Mouse (Mus musculus): ENCODE results near the gene Ube2i. TPM values are rescaled to one million over a fixed set of nuclear protein-coding genes. Genes with fewer than 3 reads are reported as not detected.
A peak's percentile ranks its signal among the peaks of the same experiment; 100 is the strongest.

Gene Ube2i
- polyA plus RNA-seq, 1 experiment, result 246 TPM

DNA sequence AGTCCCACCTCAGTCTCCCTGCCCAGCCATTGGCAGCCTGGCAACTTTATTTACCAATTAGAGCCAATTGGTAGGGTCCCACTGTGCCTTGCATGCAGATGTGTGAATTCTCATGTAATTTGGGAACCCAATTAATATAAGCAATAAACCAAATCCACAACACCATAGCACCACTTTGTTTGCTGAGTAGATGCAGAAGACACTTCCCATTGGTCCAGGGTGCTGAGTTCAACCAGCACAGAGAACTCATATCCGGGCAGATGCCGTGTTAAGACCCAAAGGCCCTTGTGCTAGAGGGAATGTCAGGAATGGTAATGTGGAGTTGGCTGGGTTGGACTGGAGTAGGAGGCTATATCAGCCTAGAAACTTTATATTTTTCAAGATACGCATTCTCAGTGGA is 1.4 kb upstream of the Ube2i start:
- H3K36me3 ChIP-seq (ENCODE audit: control insufficient read depth, insufficient read depth), result no peaks in the 10 kb centered on the region
- no peak overlapping the region for H3K4me2 ChIP-seq (ENCODE audit: low read depth)
- H3K27me3 ChIP-seq (ENCODE audit: control insufficient read depth, insufficient read depth, insufficient read length), result peaks cover 13% of the 10 kb centered on the region

DNA sequence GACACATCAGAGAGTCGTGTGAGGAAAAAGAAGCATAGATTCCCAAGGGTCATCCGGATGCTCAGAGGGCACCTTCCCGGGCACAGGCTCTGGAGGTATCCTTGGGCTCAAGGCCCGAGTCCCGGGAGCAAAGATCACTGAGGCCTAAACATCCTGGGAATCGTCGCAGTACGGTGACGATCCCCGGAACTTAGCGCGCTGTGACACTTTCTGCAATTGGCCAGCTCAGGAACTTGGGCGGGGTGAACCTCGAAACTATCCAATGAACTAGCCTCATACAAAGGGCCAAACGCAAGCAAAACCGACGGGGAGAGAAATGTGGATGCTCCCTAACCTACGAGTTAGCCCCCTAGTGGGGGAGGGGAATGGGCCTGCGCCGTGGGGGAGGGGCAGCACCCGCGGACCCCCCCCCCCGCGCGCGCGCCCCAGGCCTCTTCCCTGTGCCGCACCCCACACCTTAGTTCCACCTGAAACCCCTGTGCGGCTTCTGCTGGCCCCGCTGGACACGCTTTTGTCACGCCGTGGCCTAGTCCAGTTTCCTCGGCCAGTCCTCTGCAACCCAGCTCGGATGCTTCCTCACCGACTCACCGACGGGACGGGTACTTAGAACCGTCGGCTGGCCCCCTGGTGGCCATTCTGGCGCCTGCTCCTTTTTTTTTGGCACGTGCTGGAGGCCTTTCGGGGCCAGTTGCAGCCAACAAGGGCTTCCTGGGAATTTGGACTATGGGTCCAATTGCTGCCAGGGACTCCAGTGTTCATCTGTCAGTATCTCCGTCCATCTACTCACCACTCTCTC is 518 bp downstream of the Ube2i start:
- Histone ChIP-seq H3K4me2 (ENCODE audit: low read depth) (peak overlapping the region; percentile 56), H3K36me3 (ENCODE audit: control insufficient read depth, insufficient read depth) (peaks cover 3% of the 10 kb centered on the region), H3K27me3 (ENCODE audit: control insufficient read depth, insufficient read depth, insufficient read length) (peaks cover 4% of the 10 kb centered on the region), H3K4me3 (peak overlapping the region; percentile 100), H3K79me2 (ENCODE audit: control insufficient read depth, insufficient read depth) (peaks cover 43% of the 10 kb centered on the region), H3ac (ENCODE audit: control insufficient read depth, insufficient read length) (peak overlapping the region; percentile 87)
- TF ChIP-seq POLR2A (IDR thresholded peaks at IDR 0.05; ENCODE audit: insufficient read length, low read depth) (peak; percentile 43), USF1 (IDR thresholded peaks at IDR 0.05; ENCODE audit: low read depth) (peak; percentile 48), E2F4 (IDR thresholded peaks at IDR 0.05; ENCODE audit: insufficient read depth) (no peak)

More for the DNA sequence above, 1.4 kb upstream of the Ube2i start:
- Histone ChIP-seq H3K4me3 (no peak overlapping the region), H3K79me2 (ENCODE audit: control insufficient read depth, insufficient read depth) (peaks cover 23% of the 10 kb centered on the region), H3ac (ENCODE audit: control insufficient read depth, insufficient read length) (no peak overlapping the region)
- TF ChIP-seq USF1 (IDR thresholded peaks at IDR 0.05; ENCODE audit: low read depth), result no peak
- TF ChIP-seq POLR2AphosphoS2 (IDR thresholded peaks at IDR 0.05; ENCODE audit: insufficient read length, low read depth), result no peak
- TF ChIP-seq MYOG (IDR thresholded peaks at IDR 0.05; ENCODE audit: control insufficient read depth in 1 of 3, insufficient read depth in 1 of 3, insufficient read length in 2 of 3, low read depth in 2 of 3), result no peak
- no peak for TF ChIP-seq TCF12 (IDR thresholded peaks at IDR 0.05; ENCODE audit: insufficient read depth, poor library complexity, severe bottlenecking)
- TF ChIP-seq REST (IDR thresholded peaks at IDR 0.05; ENCODE audit: insufficient read depth, insufficient read length), result no peak
- no peak for TF ChIP-seq MAX (IDR thresholded peaks at IDR 0.05; ENCODE audit: low read depth)
- no peak for TF ChIP-seq SRF (IDR thresholded peaks at IDR 0.05; ENCODE audit: control insufficient read depth, insufficient read length, low read depth)
- no peak for TF ChIP-seq POLR2A (IDR thresholded peaks at IDR 0.05; ENCODE audit: insufficient read length, low read depth)
- no peak for TF ChIP-seq MYOD1 (IDR thresholded peaks at IDR 0.05; ENCODE audit: control insufficient read depth in 1 of 3, insufficient read length in 2 of 3, low read depth in 2 of 3)
- TF ChIP-seq TCF3 (IDR thresholded peaks at IDR 0.05; ENCODE audit: insufficient read length, low read depth), result no peak
- TF ChIP-seq E2F4 (IDR thresholded peaks at IDR 0.05; ENCODE audit: insufficient read depth), result no peak
- TF ChIP-seq CEBPB (IDR thresholded peaks at IDR 0.05; ENCODE audit: insufficient read depth, poor library complexity, severe bottlenecking), result no peak

DNA sequence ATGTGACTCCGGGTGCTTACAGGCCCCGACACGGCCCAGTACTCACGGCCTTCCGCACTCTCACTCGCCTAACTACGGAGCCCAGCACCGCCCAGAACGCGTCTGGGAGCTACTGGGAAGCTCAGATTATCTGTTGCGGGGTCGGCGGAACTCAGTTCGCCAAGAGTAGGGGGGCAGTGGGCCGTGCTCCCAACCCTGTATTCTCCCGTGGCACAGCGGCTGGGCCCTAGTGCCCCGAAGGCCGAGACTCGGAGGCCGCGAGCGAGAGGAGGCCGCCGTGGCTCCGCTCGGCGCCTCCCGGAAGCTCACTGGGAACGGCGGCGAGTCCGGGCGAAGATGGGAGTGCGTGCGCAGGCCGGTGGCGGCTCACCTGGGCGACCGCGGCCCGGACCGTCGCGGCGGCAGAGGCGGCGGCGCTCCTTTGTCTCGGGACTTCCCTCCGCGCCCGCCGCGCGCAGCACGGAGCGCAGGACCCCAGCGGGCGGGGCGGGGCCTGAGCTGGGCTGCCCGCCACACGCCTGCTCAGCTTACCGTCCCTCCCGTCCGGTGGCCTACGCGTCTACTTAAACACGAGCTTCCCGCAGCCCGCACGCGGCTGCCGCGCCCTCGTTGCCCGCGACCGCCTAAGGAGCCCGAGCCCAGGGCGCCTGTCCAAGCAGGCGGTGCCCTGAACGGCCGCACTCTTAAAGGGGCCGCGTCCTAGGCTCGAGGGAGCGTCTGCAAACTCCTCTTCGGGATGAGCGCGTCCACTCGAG is 1.3 kb downstream of the Ube2i start:
- peak overlapping the region; percentile 100 for H3K4me3 ChIP-seq
- peak overlapping the region; percentile 87 for H3ac ChIP-seq (ENCODE audit: control insufficient read depth, insufficient read length)
- H3K79me2 ChIP-seq (ENCODE audit: control insufficient read depth, insufficient read depth), result peaks cover 50% of the 10 kb centered on the region
- H3K27me3 ChIP-seq (ENCODE audit: control insufficient read depth, insufficient read depth, insufficient read length), result peaks cover 4% of the 10 kb centered on the region
- H3K36me3 ChIP-seq (ENCODE audit: control insufficient read depth, insufficient read depth), result peaks cover 10% of the 10 kb centered on the region
- peak overlapping the region; percentile 95 for H3K4me2 ChIP-seq (ENCODE audit: low read depth)
- TF ChIP-seq CEBPB (IDR thresholded peaks at IDR 0.05; ENCODE audit: insufficient read depth, poor library complexity, severe bottlenecking) (no peak), TCF3 (IDR thresholded peaks at IDR 0.05; ENCODE audit: insufficient read length, low read depth) (peak; percentile 15), MYOG (IDR thresholded peaks at IDR 0.05; ENCODE audit: control insufficient read depth in 1 of 3, insufficient read depth in 1 of 3, insufficient read length in 2 of 3, low read depth in 2 of 3) (no peak), E2F4 (IDR thresholded peaks at IDR 0.05; ENCODE audit: insufficient read depth) (peak; percentile 25), MAX (IDR thresholded peaks at IDR 0.05; ENCODE audit: low read depth) (peak; percentile 96), POLR2AphosphoS2 (IDR thresholded peaks at IDR 0.05; ENCODE audit: insufficient read length, low read depth) (peak; percentile 85), POLR2A (IDR thresholded peaks at IDR 0.05; ENCODE audit: insufficient read length, low read depth) (peak; percentile 95)

DNA sequence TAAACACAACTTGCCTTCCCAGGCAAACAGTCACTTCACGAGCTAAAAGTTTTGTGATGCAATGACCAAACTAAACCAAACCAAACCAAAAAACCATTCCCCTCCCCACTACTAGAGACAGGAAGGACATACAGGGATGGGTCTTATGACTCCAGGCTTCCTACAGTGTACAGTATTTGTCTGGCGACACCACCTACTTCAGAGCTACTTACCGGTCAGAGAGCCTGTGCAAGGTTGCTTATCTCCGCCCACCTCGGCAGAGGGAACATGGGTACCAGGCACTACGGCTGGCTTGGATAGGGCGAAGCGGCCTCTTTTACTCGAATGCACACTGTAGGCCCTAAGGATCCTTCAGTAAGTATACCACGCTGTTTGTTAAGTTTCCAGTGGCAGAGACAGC is 2.1 kb downstream of the Ube2i start:
- H3K36me3 ChIP-seq (ENCODE audit: control insufficient read depth, insufficient read depth), result peaks cover 18% of the 10 kb centered on the region
- TF ChIP-seq POLR2AphosphoS2 (IDR thresholded peaks at IDR 0.05; ENCODE audit: insufficient read length, low read depth), result no peak
- TF ChIP-seq TCF12 (IDR thresholded peaks at IDR 0.05; ENCODE audit: insufficient read depth, poor library complexity, severe bottlenecking), result no peak
- TF ChIP-seq MYOG (IDR thresholded peaks at IDR 0.05; ENCODE audit: control insufficient read depth in 1 of 3, insufficient read depth in 1 of 3, insufficient read length in 2 of 3, low read depth in 2 of 3), result no peak
- no peak for TF ChIP-seq SRF (IDR thresholded peaks at IDR 0.05; ENCODE audit: control insufficient read depth, insufficient read length, low read depth)
- TF ChIP-seq POLR2A (IDR thresholded peaks at IDR 0.05; ENCODE audit: insufficient read length, low read depth), result no peak
- TF ChIP-seq E2F4 (IDR thresholded peaks at IDR 0.05; ENCODE audit: insufficient read depth), result no peak
- no peak for TF ChIP-seq REST (IDR thresholded peaks at IDR 0.05; ENCODE audit: insufficient read depth, insufficient read length)
- TF ChIP-seq MYOD1 (IDR thresholded peaks at IDR 0.05; ENCODE audit: control insufficient read depth in 1 of 3, insufficient read length in 2 of 3, low read depth in 2 of 3), result no peak
- TF ChIP-seq MAX (IDR thresholded peaks at IDR 0.05; ENCODE audit: low read depth), result no peak
- TF ChIP-seq USF1 (IDR thresholded peaks at IDR 0.05; ENCODE audit: low read depth), result no peak
- no peaks in the 10 kb centered on the region for H3K27me3 ChIP-seq (ENCODE audit: control insufficient read depth, insufficient read depth, insufficient read length)
- peak overlapping the region; percentile 87 for H3ac ChIP-seq (ENCODE audit: control insufficient read depth, insufficient read length)
- peaks cover 58% of the 10 kb centered on the region for H3K79me2 ChIP-seq (ENCODE audit: control insufficient read depth, insufficient read depth)
- H3K4me2 ChIP-seq (ENCODE audit: low read depth), result peak overlapping the region; percentile 95
- peak overlapping the region; percentile 100 for H3K4me3 ChIP-seq

Data from myocyte (in vitro differentiated cells).